Mouse (Mus musculus) MEL (cell line): Measurements from ENCODE around the gene Zbtb1. TPM values are rescaled to one million over a fixed set of nuclear protein-coding genes. Genes with fewer than 3 reads are reported as not detected.

Experiments used
- DNase-seq: peaks from one replicate; pipeline ENCODE4 v3.0.0; 2011; ENCODE audit warnings: low read depth, low spot score
- H3K27ac ChIP-seq: 2 replicates; pipeline ENCODE4 v1.5.1; 2012; ENCODE audit warnings: low read depth, mild to moderate bottlenecking, control low read depth, low read length, moderate library complexity; ENCODE audit not compliant: control insufficient read depth
- H3K27me3 ChIP-seq, 2 experiments: fragments of 150-350 bp in 1 of 2; sonication (generic) in 1 of 2; 2 replicates each; pipeline ENCODE4 v1.6.1; 2012; ENCODE audit warnings: low read length in 2 of 2, mild to moderate bottlenecking in 2 of 2, improper control_type of control experiment in 1 of 2, moderate library complexity in 1 of 2; ENCODE audit not compliant: insufficient read depth in 2 of 2, control insufficient read depth in 1 of 2
- H3K36me3 ChIP-seq, 2 experiments: 2 replicates each; pipeline ENCODE4 v1.6.1; 2012 to 2014; ENCODE audit warnings: low read length in 2 of 2, improper control_type of control experiment in 1 of 2, inconsistent platforms in 1 of 2, mild to moderate bottlenecking in 1 of 2; ENCODE audit not compliant: insufficient read depth in 2 of 2, control insufficient read depth in 1 of 2
- H3K4me1 ChIP-seq, 2 experiments: fragments of 150-350 bp in 1 of 2; sonication (generic) in 1 of 2; 2 replicates each; pipeline ENCODE4 v1.6.1; 2012; ENCODE audit warnings: low read length in 2 of 2, improper control_type of control experiment in 1 of 2, mild to moderate bottlenecking in 1 of 2; ENCODE audit not compliant: insufficient read depth in 2 of 2, control insufficient read depth in 1 of 2
- H3K4me3 ChIP-seq, 2 experiments: fragments of 150-350 bp in 1 of 2; sonication (generic) in 1 of 2; 2 replicates each; pipeline ENCODE4 v1.5.1; 2012; ENCODE audit warnings: low read depth in 2 of 2, low read length in 2 of 2, mild to moderate bottlenecking in 2 of 2, moderate library complexity in 2 of 2, control low read depth in 1 of 2, improper control_type of control experiment in 1 of 2; ENCODE audit not compliant: control insufficient read depth in 1 of 2, insufficient read depth in 1 of 2
- H3K79me2 ChIP-seq: 2 replicates; pipeline ENCODE4 v1.6.1; 2012; ENCODE audit warnings: mild to moderate bottlenecking, low read length, moderate library complexity; ENCODE audit not compliant: control insufficient read depth, poor library complexity, insufficient read depth
- H3K9ac ChIP-seq: 2 replicates; pipeline ENCODE4 v1.6.1; 2012; ENCODE audit warnings: low read depth, mild to moderate bottlenecking, control low read depth, low read length, moderate library complexity; ENCODE audit not compliant: control insufficient read depth, poor library complexity, severe bottlenecking
- H3K9me3 ChIP-seq: fragments of 150-350 bp; sonication (generic); replicated peaks from 2 replicates; pipeline ENCODE4 v1.6.1; 2012; ENCODE audit warnings: mild to moderate bottlenecking, low read length, improper control_type of control experiment, moderate library complexity; ENCODE audit not compliant: insufficient read depth
- CHD1 ChIP-seq: IDR thresholded peaks from 2 replicates; pipeline ENCODE4 v1.6.1; 2012; ENCODE audit warnings: low read depth, mild to moderate bottlenecking, inconsistent platforms, low read length, improper control_type of control experiment
- ETS1 ChIP-seq: IDR thresholded peaks from 2 replicates; pipeline ENCODE4 v1.6.1; 2012; ENCODE audit warnings: low read depth, mild to moderate bottlenecking, inconsistent platforms, low read length, improper control_type of control experiment, moderate library complexity
- GATA1 ChIP-seq: IDR thresholded peaks from 2 replicates; pipeline ENCODE4 v1.6.1; 2011; ENCODE audit warnings: low read depth, low read length, improper control_type of control experiment
- HCFC1 ChIP-seq: IDR thresholded peaks from 2 replicates; pipeline ENCODE4 v1.6.1; 2012; ENCODE audit warnings: low read depth, mild to moderate bottlenecking, inconsistent platforms, low read length, improper control_type of control experiment, moderate library complexity
- MYB ChIP-seq: IDR thresholded peaks from 2 replicates; pipeline ENCODE4 v1.6.1; 2011; ENCODE audit warnings: mild to moderate bottlenecking, low read depth, low read length, improper control_type of control experiment
- NELFE ChIP-seq: IDR thresholded peaks from 2 replicates; pipeline ENCODE4 v1.6.1; 2011; ENCODE audit warnings: low read depth, low read length, improper control_type of control experiment
- POLR2AphosphoS2 ChIP-seq: IDR thresholded peaks from 2 replicates; pipeline ENCODE4 v1.6.1; 2011; ENCODE audit warnings: low read length, improper control_type of control experiment
- RAD21 ChIP-seq: IDR thresholded peaks from 2 replicates; pipeline ENCODE4 v1.6.1; 2011; ENCODE audit warnings: mild to moderate bottlenecking, low read depth, low read length, improper control_type of control experiment
- UBTF ChIP-seq: IDR thresholded peaks from 2 replicates; pipeline ENCODE4 v1.6.1; 2012; ENCODE audit warnings: low read depth, mild to moderate bottlenecking, inconsistent platforms, low read length, improper control_type of control experiment, moderate library complexity, borderline replicate concordance; ENCODE audit not compliant: insufficient read depth
- USF2 ChIP-seq, 2 experiments: IDR thresholded peaks; 2 replicates each; pipeline ENCODE4 v1.6.1; 2011 to 2012; ENCODE audit warnings: improper control_type of control experiment in 2 of 2, low read length in 2 of 2, borderline replicate concordance in 1 of 2, inconsistent platforms in 1 of 2, low read depth in 1 of 2, mild to moderate bottlenecking in 1 of 2; ENCODE audit not compliant: insufficient read depth in 1 of 2
- ZC3H11A ChIP-seq: IDR thresholded peaks from 2 replicates; pipeline ENCODE4 v1.6.1; 2012; ENCODE audit warnings: low read depth, mild to moderate bottlenecking, inconsistent platforms, low read length, improper control_type of control experiment
- ZMIZ1 ChIP-seq: IDR thresholded peaks from 2 replicates; pipeline ENCODE4 v1.6.1; 2012; ENCODE audit warnings: low read depth, mild to moderate bottlenecking, inconsistent platforms, low read length, improper control_type of control experiment, moderate library complexity
- ZNF384 ChIP-seq: IDR thresholded peaks from 2 replicates; pipeline ENCODE4 v1.6.1; 2012; ENCODE audit warnings: low read depth, mild to moderate bottlenecking, inconsistent platforms, low read length, improper control_type of control experiment
- polyA plus RNA-seq, 2 experiments: library from polyadenylated mRNA; stranded (reverse) in 1 of 2; unstranded in 1 of 2; fragments of >175 nt in 1 of 2; fragments of >200 nt in 1 of 2; gene quantifications; 2 replicates each; pipeline versions ENCODE4 v1.2.1 to v1.2.4; 2012; ENCODE audit warnings: low replicate concordance in 2 of 2, low read depth in 1 of 2; ENCODE audit not compliant: insufficient read length in 2 of 2, insufficient read depth in 1 of 2, missing spikeins in 1 of 2
- total RNA-seq: library from RNA; depleted of rRNA; stranded (reverse); fragments of 300-350 nt; gene quantifications from 2 replicates; pipeline ENCODE4 v1.2.3, GENCODE M21; 2012

Zbtb1 gene
- total and polyA plus RNA-seq, 3 experiments: 5.1 to 7.0 TPM; not detected in 1

DNA sequence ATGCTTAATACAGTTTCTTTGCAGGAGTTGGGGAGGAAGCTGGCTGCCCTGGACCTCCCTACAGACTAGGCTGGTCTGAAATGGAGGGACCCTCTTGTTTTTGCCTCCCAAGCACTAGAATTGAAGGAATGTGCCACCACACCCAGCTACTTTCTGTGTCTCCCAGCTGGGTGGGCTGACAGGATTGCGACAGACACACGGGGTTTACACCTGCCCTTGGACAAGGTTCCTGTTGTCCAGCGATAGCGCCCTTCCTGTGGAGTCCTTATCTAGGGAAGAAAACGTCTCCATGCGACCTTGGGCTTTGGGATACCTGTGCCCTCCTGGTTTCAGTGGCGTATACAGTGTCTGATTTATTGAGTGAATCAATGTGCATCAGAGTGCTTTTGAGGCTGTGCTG lies 10.1 kb downstream of the Zbtb1 start:
- Histone ChIP-seq H3K9me3 (no peaks in the 10 kb centered on the region), H3K79me2 (peaks cover 68% of the 10 kb centered on the region), H3K4me3 (no peak overlapping the region), H3K9ac (no peak overlapping the region), H3K4me1 (peaks cover 11 to 22% of the 10 kb centered on the region in 2 experiments), H3K36me3 (peaks cover 12 to 27% of the 10 kb centered on the region in 2 experiments), H3K27me3 (no peaks in the 10 kb centered on the region), H3K27ac (no peak overlapping the region)
- no peak for DNase-seq
- TF ChIP-seq HCFC1: no peak
- no peak for TF ChIP-seq RAD21
- no peak for TF ChIP-seq USF2 (IDR thresholded peaks at IDR 0.05; ENCODE audit: borderline replicate concordance in 1 of 2, insufficient read depth in 1 of 2, low read depth in 1 of 2, low read length in 2 of 2)
- no peak for TF ChIP-seq ETS1
- no peak for TF ChIP-seq ZC3H11A
- TF ChIP-seq UBTF: no peak
- no peak for TF ChIP-seq MYB
- TF ChIP-seq POLR2AphosphoS2: no peak

DNA sequence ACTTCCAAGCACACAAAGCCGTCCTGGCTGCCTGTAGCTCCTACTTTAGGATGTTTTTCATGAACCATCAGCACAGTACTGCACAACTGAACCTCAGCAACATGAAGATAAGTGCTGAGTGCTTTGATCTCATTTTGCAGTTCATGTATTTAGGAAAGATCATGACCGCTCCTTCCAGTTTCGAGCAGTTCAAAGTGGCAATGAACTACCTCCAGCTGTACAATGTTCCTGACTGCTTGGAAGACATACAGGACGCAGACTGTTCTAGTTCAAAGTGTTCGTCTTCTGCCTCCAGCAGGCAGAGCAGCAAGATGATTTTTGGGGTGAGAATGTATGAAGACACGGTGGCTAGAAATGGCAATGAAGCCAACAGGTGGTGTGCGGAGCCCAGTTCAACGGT lies 15.3 kb downstream of the Zbtb1 start:
- Histone ChIP-seq H3K36me3 (peaks cover 24 to 42% of the 10 kb centered on the region in 2 experiments), H3K79me2 (peaks cover 40% of the 10 kb centered on the region), H3K9ac (no peak overlapping the region), H3K27ac (no peak overlapping the region), H3K9me3 (no peaks in the 10 kb centered on the region), H3K4me1 (peaks cover 8 to 11% of the 10 kb centered on the region in 2 experiments; a peak in 3 of 4 replicates), H3K4me3 (no peak overlapping the region), H3K27me3 (no peaks in the 10 kb centered on the region)
- TF ChIP-seq GATA1 (no peak), NELFE (no peak), MYB (no peak), ZNF384 (no peak), ZMIZ1 (no peak)
- no peak for DNase-seq

DNA sequence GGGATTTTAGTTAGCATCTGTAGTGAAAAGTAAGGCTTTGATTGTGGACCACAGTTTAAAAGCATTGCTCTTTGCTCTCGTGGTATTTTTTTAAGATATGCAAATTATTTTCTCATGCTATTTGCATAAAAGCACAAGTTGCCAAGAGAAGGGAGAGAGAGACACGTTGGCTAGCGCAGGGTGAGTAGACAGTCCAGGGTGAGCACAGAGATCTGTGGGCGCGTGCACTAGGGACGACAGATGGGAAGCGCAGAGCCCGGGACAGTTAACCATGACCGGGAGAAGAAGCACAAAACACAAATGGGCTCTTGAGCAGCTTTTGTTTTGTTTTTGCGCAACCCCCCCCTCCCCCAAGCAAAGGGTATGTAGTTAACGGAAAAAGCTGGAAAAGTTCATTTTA lies 18.7 kb downstream of the Zbtb1 start:
- peaks cover 32 to 45% of the 10 kb centered on the region in 2 experiments for H3K36me3 ChIP-seq
- H3K9ac ChIP-seq: no peak overlapping the region
- TF ChIP-seq ZNF384 (peak; percentile 22; the same call in 1 of the 2 replicates), CHD1 (no peak)
- DNase-seq: peak; percentile 21
- H3K27ac ChIP-seq: no peak overlapping the region
- H3K27me3 ChIP-seq: no peaks in the 10 kb centered on the region
- H3K79me2 ChIP-seq: peaks cover 21% of the 10 kb centered on the region
- H3K9me3 ChIP-seq: no peaks in the 10 kb centered on the region
- no peak overlapping the region for H3K4me3 ChIP-seq
- peaks cover 17 to 23% of the 10 kb centered on the region in 2 experiments for H3K4me1 ChIP-seq
